8 mouse cellular contexts compared by ENCODE assay signal in the genomic region with DNA sequence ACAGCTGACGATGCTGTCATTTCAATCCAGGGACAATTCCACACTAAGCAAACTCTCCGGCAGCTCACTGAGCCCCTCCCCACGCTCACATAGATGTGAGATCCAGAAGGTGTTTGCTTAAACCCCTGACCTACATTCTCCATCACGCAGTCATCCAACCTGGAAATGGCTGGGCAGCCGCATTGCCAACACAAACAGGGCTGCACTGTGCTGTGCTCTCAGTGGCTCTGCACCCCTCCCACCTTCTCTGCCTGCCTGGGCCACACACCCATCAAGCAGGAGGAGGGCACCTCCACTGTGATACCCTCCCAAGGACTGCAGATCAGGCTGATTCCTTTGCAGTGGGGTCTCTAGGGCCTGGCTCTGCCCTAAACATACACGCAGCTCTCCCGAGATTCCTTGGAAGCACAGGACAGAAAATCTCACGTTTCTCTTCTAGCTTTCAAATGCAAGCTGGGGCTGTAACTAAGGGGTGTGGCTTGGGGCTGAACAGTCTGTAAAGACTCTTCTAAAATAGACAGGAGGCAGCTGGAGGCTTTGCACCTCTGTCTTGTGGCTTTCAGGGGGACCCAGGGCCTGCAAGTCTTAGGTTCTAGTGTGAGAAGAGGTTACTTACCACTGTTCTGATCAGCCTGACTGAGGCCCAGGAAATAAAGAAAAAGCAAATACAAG.
DNase-seq lines count a peak whose midpoint lies in the region; ATAC-seq and TF ChIP-seq lines count a peak whose summit lies in the region.

No protein-coding gene starts in this region.

- WGBS in heart, embryonic 13.5 days = 44% methylated on average over 8 of the region's 8 CpGs
- 34% methylated on average over 8 of the region's 8 CpGs for WGBS in embryonic facial prominence, embryonic 12.5 days
- WGBS in limb, embryonic 15.5 days = 33% methylated on average over 8 of the region's 8 CpGs

- peaks cover 39% of the 10 kb centered on the region for H3K4me1 ChIP-seq in heart, embryonic 13.5 days
- peaks cover 25% of the 10 kb centered on the region for H3K4me1 ChIP-seq in embryonic facial prominence, embryonic 12.5 days
- peaks cover 46% of the 10 kb centered on the region for H3K4me1 ChIP-seq in limb, embryonic 15.5 days

- H3K9ac ChIP-seq in heart, embryonic 13.5 days = 0 out of 2 replicates have a peak overlapping the region, but pooled peaks have one; percentile 8
- H3K9ac ChIP-seq in embryonic facial prominence, embryonic 12.5 days = no peak overlapping the region
- H3K9ac ChIP-seq in limb, embryonic 15.5 days = no peak overlapping the region

- no peak for TF ChIP-seq CTCF in layer of hippocampus, adult 2 months (conservative IDR thresholded peaks at IDR 0.05)

- no peak overlapping the region for H3K4me3 ChIP-seq in heart, embryonic 13.5 days
- no peak overlapping the region for H3K4me3 ChIP-seq in embryonic facial prominence, embryonic 12.5 days
- no peak overlapping the region for H3K4me3 ChIP-seq in limb, embryonic 15.5 days
- no peak overlapping the region for H3K4me3 ChIP-seq in layer of hippocampus, adult 2 months

- peak; percentile 27; the same call in 1 of the 2 replicates for ATAC-seq in heart, embryonic 13.5 days (ENCODE audit: extremely low read depth, insufficient number of reproducible peaks, low FRiP score, low TSS enrichment)
- peak; percentile 69 for ATAC-seq in embryonic facial prominence, embryonic 12.5 days (ENCODE audit: insufficient number of reproducible peaks, insufficient read depth, low FRiP score, low TSS enrichment)
- ATAC-seq in limb, embryonic 15.5 days (ENCODE audit: insufficient number of reproducible peaks, low FRiP score, low TSS enrichment, low read depth) = peak; percentile 73

- H3K9me3 ChIP-seq in heart, embryonic 13.5 days = no peaks in the 10 kb centered on the region
- no peaks in the 10 kb centered on the region for H3K9me3 ChIP-seq in embryonic facial prominence, embryonic 12.5 days
- no peaks in the 10 kb centered on the region for H3K9me3 ChIP-seq in limb, embryonic 15.5 days

- H3K36me3 ChIP-seq in heart, embryonic 13.5 days = no peaks in the 10 kb centered on the region
- no peaks in the 10 kb centered on the region for H3K36me3 ChIP-seq in embryonic facial prominence, embryonic 12.5 days
- no peaks in the 10 kb centered on the region for H3K36me3 ChIP-seq in limb, embryonic 15.5 days

- H3K27me3 ChIP-seq in heart, embryonic 13.5 days (replicated peaks) = peaks cover 10% of the 10 kb centered on the region; the same call in 1 of the 2 replicates
- H3K27me3 ChIP-seq in embryonic facial prominence, embryonic 12.5 days = no peaks in the 10 kb centered on the region
- H3K27me3 ChIP-seq in limb, embryonic 15.5 days = no peaks in the 10 kb centered on the region

- DNase-seq in heart, postnatal 25 days (ENCODE audit: low spot score) = no peak
- DNase-seq in 3T3-L1 (ENCODE audit: low read depth, low spot score) = peak; percentile 39
- DNase-seq in layer of hippocampus, adult 2 months (ENCODE audit: low spot score in 2 of 2) = no peak
- no peak for DNase-seq in T-cell, adult 2 months (ENCODE audit: low spot score)
- no peak for DNase-seq in adrenal gland, postnatal 4 days (ENCODE audit: low spot score in 2 of 2)

- H3K4me2 ChIP-seq in heart, embryonic 13.5 days = peak overlapping the region; percentile 8; the same call in 1 of the 2 replicates
- 0 out of 2 replicates have a peak overlapping the region, but pooled peaks have one; percentile 16 for H3K4me2 ChIP-seq in embryonic facial prominence, embryonic 12.5 days (replicated peaks)
- H3K4me2 ChIP-seq in limb, embryonic 15.5 days = peak overlapping the region; percentile 19

- H3K27ac ChIP-seq in heart, embryonic 13.5 days (replicated peaks) = 0 out of 2 replicates have a peak overlapping the region, but pooled peaks have one; percentile 1
- peak overlapping the region; percentile 55 for H3K27ac ChIP-seq in embryonic facial prominence, embryonic 12.5 days
- peak overlapping the region; percentile 38; the same call in 1 of the 2 replicates for H3K27ac ChIP-seq in limb, embryonic 15.5 days
- no peak overlapping the region for H3K27ac ChIP-seq in layer of hippocampus, adult 2 months

- intact Hi-C loops in heart, postnatal 25 days (cut with DNase I) = no loop called here
